Mouse (Mus musculus) limb, embryonic 13.5 days (tissue): ENCODE results near the gene Lrrc39. TPM values are rescaled to one million over a fixed set of nuclear protein-coding genes. Genes with fewer than 3 reads are reported as not detected.

Experiments used
- ATAC-seq: fragments of 200-750 bp; cut with Nextera tagmentation; 2 replicates; pipeline ENCODE4 v1.8.0; 2017; ENCODE audit warnings: low read depth, moderate number of reproducible peaks, moderate TSS enrichment; ENCODE audit not compliant: low FRiP score
- H3K27ac ChIP-seq: fragments of 300-500 bp; sonication (generic); 2 replicates; pipeline ENCODE4 v1.5.1; 2015; ENCODE audit warnings: inconsistent platforms, mild to moderate bottlenecking, moderate library complexity
- H3K27me3 ChIP-seq: fragments of 300-500 bp; sonication (generic); 2 replicates; pipeline ENCODE4 v1.6.1; 2015; ENCODE audit warnings: mild to moderate bottlenecking, inconsistent platforms
- H3K36me3 ChIP-seq: fragments of 300-500 bp; sonication (generic); 2 replicates; pipeline ENCODE4 v1.6.1; 2015; ENCODE audit warnings: inconsistent platforms, mild to moderate bottlenecking, moderate library complexity
- H3K4me1 ChIP-seq: fragments of 300-500 bp; sonication (generic); 2 replicates; pipeline ENCODE4 v1.6.1; 2015; ENCODE audit warnings: inconsistent platforms
- H3K4me2 ChIP-seq: fragments of 300-500 bp; sonication (generic); replicated peaks from 2 replicates; pipeline ENCODE4 v1.6.1; 2015; ENCODE audit warnings: inconsistent platforms, mild to moderate bottlenecking, moderate library complexity
- H3K4me3 ChIP-seq: fragments of 300-500 bp; sonication (generic); 2 replicates; pipeline ENCODE4 v1.5.1; 2015; ENCODE audit warnings: moderate library complexity, mild to moderate bottlenecking, inconsistent platforms
- H3K9ac ChIP-seq: fragments of 300-500 bp; sonication (generic); 2 replicates; pipeline ENCODE4 v1.6.1; 2015; ENCODE audit warnings: mild to moderate bottlenecking, inconsistent platforms
- H3K9me3 ChIP-seq: fragments of 300-500 bp; sonication (generic); 2 replicates; pipeline ENCODE4 v1.6.1; 2016; ENCODE audit warnings: inconsistent platforms
- WGBS: fragments of 180-500 bp; shearing (Covaris S2); methylation state at CpG from one replicate; pipeline ENCODE4 v1.1.7; 2015; 5-methylcytosine and 5-hydroxymethylcytosine counted together
- polyA plus RNA-seq: library from polyadenylated mRNA; unstranded; fragments of >200 nt; fragmentation: Nextera tagmentation; extraction: Ambion mirVana; gene quantifications from 2 replicates; pipeline ENCODE4 v1.2.1, GENCODE M21; 2015

The Lrrc39 gene
- polyA plus RNA-seq, 1 experiment from 2014 or later = 0.84 TPM

GRCm38 (mm10) chr3:116570628-116571027, 7.9 kb downstream of the Lrrc39 start:
- Histone ChIP-seq H3K4me1 (no peaks in the 10 kb centered on the region), H3K9me3 (peaks cover 6% of the 10 kb centered on the region; the same call in 1 of the 2 replicates), H3K9ac (no peak overlapping the region), H3K27me3 (no peaks in the 10 kb centered on the region), H3K4me2 (no peak overlapping the region), H3K27ac (no peak overlapping the region), H3K4me3 (no peak overlapping the region), H3K36me3 (no peaks in the 10 kb centered on the region)
- WGBS = 77% methylated on average over 2 of the region's 2 CpGs
- ATAC-seq = no peak

- Histone ChIP-seq H3K4me1 (no peaks in the 10 kb centered on the region), H3K9me3 (no peaks in the 10 kb centered on the region), H3K9ac (no peak overlapping the region), H3K4me2 (no peak overlapping the region), H3K4me3 (no peak overlapping the region), H3K27ac (no peak overlapping the region), H3K27me3 (no peaks in the 10 kb centered on the region), H3K36me3 (peaks cover 19% of the 10 kb centered on the region)
- no peak for ATAC-seq
- 55% methylated on average over 3 of the region's 3 CpGs for WGBS
Measured at GRCm38 (mm10) chr3:116577286-116577685, 14.5 kb downstream of the Lrrc39 start.

GRCm38 (mm10) chr3:116582201-116582600, 19.4 kb downstream of the Lrrc39 start:
- no peaks in the 10 kb centered on the region for H3K27me3 ChIP-seq
- H3K27ac ChIP-seq = no peak overlapping the region
- 95% methylated on average over 9 of the region's 9 CpGs for WGBS
- H3K36me3 ChIP-seq = peaks cover 58% of the 10 kb centered on the region
- H3K9me3 ChIP-seq = no peaks in the 10 kb centered on the region
- no peak overlapping the region for H3K4me2 ChIP-seq
- H3K9ac ChIP-seq = no peak overlapping the region
- no peak overlapping the region for H3K4me3 ChIP-seq
- no peak for ATAC-seq
- H3K4me1 ChIP-seq = no peaks in the 10 kb centered on the region

GRCm38 (mm10) chr3:116594076-116594727, 31.4 kb downstream of the Lrrc39 start:
- Histone ChIP-seq H3K4me3 (peak overlapping the region; percentile 85), H3K27me3 (no peaks in the 10 kb centered on the region), H3K27ac (peak overlapping the region; percentile 83), H3K4me2 (peak overlapping the region; percentile 60), H3K36me3 (peaks cover 25% of the 10 kb centered on the region), H3K9ac (peak overlapping the region; percentile 85), H3K4me1 (peaks cover 11% of the 10 kb centered on the region), H3K9me3 (no peaks in the 10 kb centered on the region)
- 2% methylated on average over 22 of the region's 22 CpGs for WGBS
- ATAC-seq = peak; percentile 74

- WGBS = under 1% methylated on average over 64 of the region's 65 CpGs
- Histone ChIP-seq H3K9ac (peak within 1 kb of the TSS; percentile 85), H3K27me3 (no peaks in the 10 kb centered on the region)
Measured at GRCm38 (mm10) chr3:116594728-116595602, 32.2 kb downstream of the Lrrc39 start, which contains the start of gene Sass6. Gene Sass6 (plus strand): TSS chr3:116594982.

GRCm38 (mm10) chr3:116595603-116595991, 32.8 kb downstream of the Lrrc39 start:
- Histone ChIP-seq H3K27me3 (no peaks in the 10 kb centered on the region), H3K4me3 (peak overlapping the region; percentile 85), H3K4me1 (peaks cover 11% of the 10 kb centered on the region), H3K9ac (peak overlapping the region; percentile 81), H3K9me3 (no peaks in the 10 kb centered on the region), H3K27ac (no peak overlapping the region), H3K36me3 (peaks cover 11% of the 10 kb centered on the region), H3K4me2 (peak overlapping the region; percentile 79)
- no peak for ATAC-seq
- WGBS = 10% methylated on average over 10 of the region's 10 CpGs

More at GRCm38 (mm10) chr3:116594728-116595602, 32.2 kb downstream of the Lrrc39 start, which contains the start of gene Sass6:
- Histone ChIP-seq H3K4me3 (peak within 1 kb of the TSS; percentile 85), H3K9me3 (no peaks in the 10 kb centered on the region), H3K4me2 (peak within 1 kb of the TSS; percentile 79), H3K27ac (peak within 1 kb of the TSS; percentile 83), H3K4me1 (peaks cover 11% of the 10 kb centered on the region), H3K36me3 (peaks cover 18% of the 10 kb centered on the region)
- peak; percentile 97 for ATAC-seq

- Histone ChIP-seq H3K4me3 (no peak overlapping the region), H3K4me1 (peaks cover 6% of the 10 kb centered on the region; the same call in 1 of the 2 replicates), H3K36me3 (0 out of 2 replicates have a peak, but pooled peaks cover 5% of the 10 kb centered on the region), H3K9me3 (no peaks in the 10 kb centered on the region), H3K9ac (no peak overlapping the region), H3K27ac (no peak overlapping the region), H3K4me2 (no peak overlapping the region), H3K27me3 (no peaks in the 10 kb centered on the region)
- ATAC-seq = no peak
- WGBS = 90% methylated on average over 2 of the region's 2 CpGs
Measured at GRCm38 (mm10) chr3:116599705-116600104, 36.9 kb downstream of the Lrrc39 start.

- WGBS = 90% methylated on average over 5 of the region's 5 CpGs
- Histone ChIP-seq H3K4me2 (no peak overlapping the region), H3K4me1 (peaks cover 1% of the 10 kb centered on the region; the same call in 1 of the 2 replicates), H3K27ac (no peak overlapping the region), H3K36me3 (0 out of 2 replicates have a peak, but pooled peaks cover 6% of the 10 kb centered on the region), H3K27me3 (no peaks in the 10 kb centered on the region), H3K4me3 (no peak overlapping the region), H3K9ac (no peak overlapping the region), H3K9me3 (no peaks in the 10 kb centered on the region)
- ATAC-seq = no peak
Measured at GRCm38 (mm10) chr3:116601005-116601404, 38.2 kb downstream of the Lrrc39 start.

GRCm38 (mm10) chr3:116601781-116602180, 39.0 kb downstream of the Lrrc39 start:
- 95% methylated on average over 5 of the region's 5 CpGs for WGBS
- H3K9me3 ChIP-seq = no peaks in the 10 kb centered on the region
- no peak for ATAC-seq

GRCm38 (mm10) chr3:116604570-116604969, 41.8 kb downstream of the Lrrc39 start:
- no peak for ATAC-seq
- WGBS = 81% methylated on average over 9 of the region's 9 CpGs
- no peak overlapping the region for H3K4me3 ChIP-seq
- no peaks in the 10 kb centered on the region for H3K9me3 ChIP-seq
- peaks cover 37% of the 10 kb centered on the region for H3K36me3 ChIP-seq
- H3K4me1 ChIP-seq = no peaks in the 10 kb centered on the region
- H3K27ac ChIP-seq = no peak overlapping the region
- no peak overlapping the region for H3K4me2 ChIP-seq
- H3K9ac ChIP-seq = no peak overlapping the region
- H3K27me3 ChIP-seq = no peaks in the 10 kb centered on the region

More at GRCm38 (mm10) chr3:116601781-116602180, 39.0 kb downstream of the Lrrc39 start:
- H3K27ac ChIP-seq = no peak overlapping the region
- no peaks in the 10 kb centered on the region for H3K4me1 ChIP-seq
- H3K4me3 ChIP-seq = no peak overlapping the region
- no peak overlapping the region for H3K4me2 ChIP-seq
- peaks cover 10% of the 10 kb centered on the region for H3K36me3 ChIP-seq
- H3K27me3 ChIP-seq = no peaks in the 10 kb centered on the region
- no peak overlapping the region for H3K9ac ChIP-seq

- Histone ChIP-seq H3K9ac (no peak within 1 kb of the TSS), H3K4me1 (no peaks in the 10 kb centered on the region), H3K4me3 (no peak within 1 kb of the TSS), H3K27ac (no peak within 1 kb of the TSS), H3K4me2 (no peak within 1 kb of the TSS), H3K27me3 (no peaks in the 10 kb centered on the region), H3K36me3 (peaks cover 58% of the 10 kb centered on the region), H3K9me3 (no peaks in the 10 kb centered on the region)
- WGBS = 89% methylated on average over 10 of the region's 10 CpGs
- no peak for ATAC-seq
Measured at GRCm38 (mm10) chr3:116614295-116614892, 51.6 kb downstream of the Lrrc39 start, which contains the start of gene Trmt13. Gene Trmt13 (minus strand): TSS chr3:116614587.
